Mouse (Mus musculus) urinary bladder, adult 2 months (tissue): ENCODE measurements around the gene Smyd3. TPM values are rescaled to one million over a fixed set of nuclear protein-coding genes. Genes with fewer than 3 reads are reported as not detected.

ENCODE experiments used
- DNase-seq: peaks from one replicate; pipeline ENCODE4 v3.0.0; 2022; ENCODE audit warnings: low spot score
- polyA plus RNA-seq: library from polyadenylated mRNA; depleted of rRNA; stranded (reverse); fragments of >200 nt; gene quantifications from 2 replicates; pipeline ENCODE4 v1.2.3, GENCODE M21; 2012

The Smyd3 gene
- polyA plus RNA-seq, 1 experiment = 7.9 TPM

DNA sequence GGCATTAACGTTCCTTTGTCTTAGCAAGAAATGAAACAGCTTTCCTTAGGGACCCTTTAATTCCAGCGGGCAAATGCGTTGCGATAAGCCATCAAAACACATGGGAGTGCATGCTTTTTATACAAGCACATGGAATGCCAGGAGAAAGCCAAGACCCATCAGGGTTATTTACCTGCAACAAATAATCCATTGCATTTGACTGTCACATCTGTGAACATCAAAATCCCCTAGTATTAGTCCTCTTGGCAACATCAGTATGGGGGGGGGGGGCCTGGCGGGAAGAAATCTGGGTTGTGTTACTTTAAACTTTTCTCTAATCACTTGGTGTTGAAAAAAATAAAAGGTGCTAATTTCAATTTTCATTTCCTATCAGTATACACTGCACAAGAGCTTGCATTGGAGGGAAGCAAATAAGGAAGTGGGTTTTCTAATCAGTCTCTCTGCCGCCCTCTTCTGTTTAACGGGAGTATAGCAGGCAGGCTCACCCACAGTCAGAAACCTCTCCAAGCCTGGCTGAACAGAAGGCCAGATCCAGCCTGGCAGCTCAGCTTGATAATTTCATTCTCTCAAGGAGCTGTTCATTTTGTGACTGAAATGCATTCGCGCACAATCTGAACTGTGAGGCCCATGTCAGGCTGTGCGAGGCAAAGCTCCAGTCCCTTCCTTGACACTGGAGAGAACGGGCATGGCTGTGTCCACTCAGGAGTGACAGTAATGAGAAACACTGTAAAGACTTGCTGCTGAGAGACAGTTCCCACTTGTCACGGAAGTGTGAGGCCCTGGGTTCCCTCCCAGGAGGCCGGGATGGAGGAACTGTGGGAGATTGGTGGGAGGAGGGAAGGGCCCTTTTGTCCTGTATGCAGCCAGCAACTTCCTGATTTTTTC is 285.8 kb downstream of the Smyd3 start:
- DNase-seq = no peak

DNA sequence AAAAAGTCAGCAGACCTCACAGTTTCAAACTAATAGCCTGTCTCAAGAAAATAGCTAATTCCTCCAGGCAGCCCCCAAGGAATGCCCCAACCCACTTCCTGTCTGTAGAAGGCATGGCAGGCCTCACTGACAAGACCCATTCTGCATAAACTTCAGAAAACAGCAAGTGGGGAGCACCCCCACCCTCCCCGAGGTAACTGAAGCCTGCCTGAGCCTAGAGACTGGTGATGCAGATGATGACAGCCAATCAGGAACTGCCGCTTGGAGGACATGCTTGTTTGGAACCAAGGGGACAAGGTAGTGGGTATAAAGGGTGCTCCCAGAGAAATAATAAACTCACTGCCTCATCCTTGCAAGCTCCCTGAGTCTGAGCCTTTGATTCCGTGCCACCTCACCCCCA is 288.3 kb downstream of the Smyd3 start:
- no peak for DNase-seq

GRCm38 (mm10) chr1:179220290-179220689 is 297.6 kb downstream of the Smyd3 start:
- no peak for DNase-seq

- no peak for DNase-seq
These were observed 299.8 kb downstream of the Smyd3 start for GRCm38 (mm10) chr1:179218061-179218460.

DNA sequence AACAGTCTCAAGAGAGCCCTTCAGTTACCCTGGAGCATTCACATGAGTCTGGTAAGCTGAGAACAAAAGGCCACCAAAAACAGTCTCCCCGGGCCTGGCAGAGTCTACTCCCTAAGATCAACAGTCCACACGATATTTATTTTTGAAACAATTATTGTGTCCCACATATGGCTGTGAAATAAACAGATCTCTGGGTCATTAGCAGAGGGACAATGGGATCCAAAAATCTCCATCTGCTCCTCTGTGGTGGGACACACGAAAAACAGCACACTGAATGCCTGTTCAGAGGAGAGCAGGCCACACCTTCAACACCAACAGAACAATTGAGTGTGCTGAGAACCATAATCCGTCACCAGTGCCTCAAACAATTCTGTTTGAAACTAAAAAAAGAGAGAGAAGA is 300.8 kb downstream of the Smyd3 start:
- DNase-seq = no peak

GRCm38 (mm10) chr1:179213381-179213780 is 304.5 kb downstream of the Smyd3 start:
- no peak for DNase-seq

GRCm38 (mm10) chr1:179212295-179212694 is 305.5 kb downstream of the Smyd3 start:
- DNase-seq = no peak

DNA sequence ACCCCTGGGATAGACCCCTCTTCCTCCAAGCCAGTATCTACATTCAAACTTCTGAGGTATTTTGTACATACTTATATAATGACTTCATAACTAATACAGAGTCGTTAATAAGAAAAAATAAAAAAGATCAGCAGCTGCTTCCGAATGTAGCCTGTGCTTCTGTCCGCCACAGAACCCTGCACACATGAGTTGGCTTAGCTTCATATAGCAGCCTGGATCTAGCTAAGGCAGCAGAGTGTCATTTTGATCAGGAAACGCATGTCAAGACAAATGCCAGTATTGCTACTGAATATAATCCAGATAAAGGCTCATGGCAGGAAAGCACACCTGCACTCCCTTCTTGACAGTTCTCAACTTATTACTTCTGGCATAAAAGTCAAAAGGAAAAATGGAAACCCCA is 306.5 kb downstream of the Smyd3 start:
- no peak for DNase-seq

DNA sequence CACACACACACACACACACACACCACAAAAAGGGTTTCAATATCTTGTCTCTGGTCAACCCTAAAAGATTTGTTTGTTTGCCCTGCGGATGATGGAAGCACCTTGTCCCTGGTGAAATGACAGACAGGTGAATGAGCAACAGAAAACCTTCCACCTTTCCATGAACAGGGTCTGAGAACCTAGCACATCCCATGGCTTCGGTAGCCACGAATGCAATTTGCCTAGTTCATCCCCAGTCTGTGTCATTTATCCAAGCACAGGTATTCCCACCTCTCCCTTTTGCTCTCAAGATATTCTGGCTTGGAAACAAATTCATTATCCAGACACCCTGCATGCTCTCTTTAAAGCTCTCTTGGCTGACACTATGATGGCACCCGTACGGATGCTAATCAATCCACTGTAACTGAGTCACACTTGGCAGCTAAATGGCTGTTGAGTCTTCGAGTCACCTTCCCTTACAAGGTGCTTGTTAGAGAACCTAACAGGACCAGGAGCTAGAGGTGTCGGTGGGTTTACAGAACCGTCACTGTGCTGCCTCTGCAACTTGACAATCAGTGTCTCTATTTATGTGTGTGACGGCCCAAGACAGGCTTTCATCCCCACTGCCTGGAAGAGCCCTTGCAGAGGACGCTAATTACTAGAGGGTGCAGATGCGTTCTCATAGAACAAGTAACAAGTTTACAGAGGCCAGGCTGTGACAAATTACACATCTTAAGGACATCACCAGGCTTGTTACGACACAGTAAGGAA is 309.8 kb downstream of the Smyd3 start:
- DNase-seq = no peak

DNA sequence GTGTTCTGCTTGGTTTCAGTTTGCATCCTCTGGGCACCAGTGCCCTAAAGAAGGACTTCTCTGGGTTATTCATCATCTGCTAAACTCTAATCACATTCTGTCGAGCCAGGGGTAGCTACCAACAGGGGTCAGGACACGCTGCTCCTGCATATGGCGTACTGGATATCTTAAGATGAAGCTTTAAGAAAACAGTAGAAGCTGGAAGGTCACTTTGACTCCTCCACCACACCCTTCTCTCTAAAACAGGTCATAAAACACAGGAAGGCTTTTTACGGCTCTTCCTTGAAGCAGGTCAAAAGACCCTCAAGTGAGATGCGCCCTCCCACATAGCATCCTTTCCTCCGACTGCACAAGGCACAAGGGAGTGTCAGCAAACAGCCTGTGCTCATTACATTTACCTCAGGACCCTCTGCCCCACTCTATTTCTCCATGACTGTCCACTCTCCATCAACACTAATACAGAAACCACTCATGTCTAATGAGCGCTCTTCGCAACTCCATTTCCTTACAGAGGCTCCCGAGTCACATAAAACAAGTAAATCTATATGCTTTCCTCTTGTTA is 310.6 kb downstream of the Smyd3 start:
- no peak for DNase-seq

DNA sequence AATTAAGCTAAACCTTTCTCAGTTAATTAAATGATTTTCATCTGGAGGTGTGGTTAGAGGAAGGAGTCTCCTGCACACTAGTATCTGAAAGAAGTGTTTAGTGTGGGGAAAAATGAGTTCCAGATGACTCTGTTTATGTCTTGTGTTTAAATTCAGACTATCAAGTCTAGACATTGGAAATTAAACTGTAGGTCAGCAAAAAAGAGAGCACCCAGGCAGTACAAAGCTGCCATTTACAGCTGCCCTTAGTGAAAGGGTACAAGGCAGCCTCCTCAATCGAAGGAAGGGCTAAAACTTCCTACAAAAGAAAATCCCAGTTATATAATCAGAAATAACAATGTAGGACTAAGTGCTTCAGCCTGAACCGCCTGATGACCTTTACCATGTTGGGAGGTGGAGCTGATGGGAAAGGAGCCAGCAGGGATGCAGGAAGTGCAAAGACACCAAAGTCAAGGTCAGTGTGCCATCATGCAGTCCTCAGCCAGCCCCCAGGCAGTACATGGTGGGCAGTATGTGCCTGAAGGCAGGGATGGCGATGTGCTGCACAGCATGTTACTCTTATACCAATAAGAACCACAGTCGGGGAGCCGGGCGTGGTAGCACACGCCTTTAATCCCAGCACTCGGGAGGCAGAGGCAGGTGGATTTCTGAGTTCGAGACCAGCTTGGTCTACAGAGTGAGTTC is 319.2 kb downstream of the Smyd3 start:
- DNase-seq = no peak

- DNase-seq = no peak
These were observed 319.9 kb downstream of the Smyd3 start for GRCm38 (mm10) chr1:179197821-179198516.

DNA sequence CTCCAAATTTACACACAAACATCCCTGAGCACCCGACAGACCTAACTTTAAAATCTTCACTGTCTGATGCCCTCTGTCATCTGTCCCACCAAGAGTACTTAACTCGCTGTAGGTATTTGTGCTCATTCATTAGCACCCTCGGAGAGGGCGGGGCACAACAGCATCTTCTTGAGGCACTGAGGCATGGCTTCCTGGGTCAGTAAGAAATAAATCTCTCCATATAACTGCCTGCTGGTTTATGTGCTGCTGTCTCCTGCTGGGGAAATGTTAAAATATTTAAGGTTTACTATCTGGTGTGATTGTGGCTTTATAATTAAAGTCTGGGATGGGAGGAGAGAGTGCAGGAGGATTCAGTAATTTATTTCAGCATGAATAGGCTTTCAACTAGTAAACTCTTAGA is 320.7 kb downstream of the Smyd3 start:
- DNase-seq = no peak

GRCm38 (mm10) chr1:179196422-179196821 is 321.4 kb downstream of the Smyd3 start:
- no peak for DNase-seq

DNA sequence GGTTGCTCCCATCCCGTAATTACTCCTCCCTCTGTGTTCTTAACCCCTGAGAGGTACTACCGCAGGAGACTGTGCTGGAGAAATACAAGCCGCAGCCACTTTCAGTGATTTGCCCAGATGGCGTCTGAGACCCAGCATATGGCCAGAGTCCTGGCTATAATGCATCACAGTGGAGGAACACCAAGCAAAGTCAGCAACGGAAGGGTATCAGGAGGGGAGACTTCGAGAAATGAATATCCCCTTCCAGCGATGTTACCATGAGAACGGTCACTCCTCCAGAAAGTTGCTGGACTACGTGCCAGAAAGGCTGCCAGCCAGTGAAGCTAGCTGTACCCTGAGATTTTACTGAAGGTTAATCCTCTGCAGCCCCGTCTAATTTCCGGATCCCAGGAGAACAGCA is 325.1 kb downstream of the Smyd3 start:
- DNase-seq = no peak

- no peak for DNase-seq
These were observed 327.0 kb downstream of the Smyd3 start for GRCm38 (mm10) chr1:179190837-179191236.

GRCm38 (mm10) chr1:179187171-179187570 is 330.7 kb downstream of the Smyd3 start:
- DNase-seq = no peak

- no peak for DNase-seq
These were observed 333.2 kb downstream of the Smyd3 start for GRCm38 (mm10) chr1:179184631-179185030.

DNA sequence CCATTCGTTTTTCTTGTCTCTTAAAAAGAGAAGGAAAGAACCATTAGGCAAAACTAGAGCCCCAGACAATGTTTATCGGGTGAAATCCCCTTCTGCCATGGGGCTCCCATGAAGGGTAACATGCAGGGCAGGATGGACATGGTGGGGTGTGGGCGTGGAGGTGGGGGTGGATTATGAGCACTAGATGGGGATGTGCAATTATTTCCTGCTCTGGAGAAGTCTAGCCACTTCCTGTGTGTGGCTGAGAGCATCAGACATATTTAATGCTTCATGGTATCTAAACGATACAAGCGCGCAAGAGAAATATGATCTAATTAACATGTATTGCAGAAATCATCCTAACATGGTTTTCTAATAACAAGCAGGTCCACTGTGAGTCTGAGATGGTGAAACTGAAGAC is 334.3 kb downstream of the Smyd3 start:
- no peak for DNase-seq

GRCm38 (mm10) chr1:179180546-179180945 is 337.3 kb downstream of the Smyd3 start:
- DNase-seq = no peak

DNA sequence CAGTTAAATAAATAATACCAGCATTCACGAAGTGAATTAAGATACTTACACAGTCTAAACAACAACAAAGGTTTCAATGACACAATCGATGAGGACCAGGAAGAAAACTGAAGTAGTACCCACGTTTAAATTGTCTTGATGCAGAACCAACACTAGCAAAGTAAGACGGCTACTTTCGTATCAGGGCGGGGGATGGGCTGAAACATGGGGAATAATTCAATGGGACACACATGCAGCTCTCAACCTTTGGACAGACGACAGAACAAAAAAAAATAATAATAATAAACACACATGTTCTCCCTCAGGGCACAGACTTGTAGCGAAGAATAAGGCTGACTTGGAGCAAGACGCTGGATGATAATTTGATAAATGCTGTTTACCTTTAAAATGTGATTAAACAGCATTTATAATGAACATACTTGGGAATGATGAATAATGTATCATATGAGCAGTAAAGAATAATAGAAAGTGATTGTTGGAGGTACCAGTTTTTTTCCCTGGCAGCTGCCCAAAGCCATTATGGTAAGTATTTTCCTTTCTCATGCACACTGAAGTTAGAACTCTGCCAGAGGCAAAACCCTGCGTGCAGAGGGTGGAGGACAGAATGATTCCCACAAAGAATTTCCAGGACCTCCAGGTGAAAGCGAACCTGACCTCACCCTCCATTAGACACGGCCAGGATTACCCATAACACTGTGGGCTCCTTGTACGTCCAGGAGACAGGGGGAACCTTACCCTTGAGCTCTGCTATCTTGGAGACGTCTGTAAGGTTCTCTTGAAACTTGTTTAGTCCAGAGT is 340.8 kb downstream of the Smyd3 start:
- DNase-seq = no peak
